Mouse (Mus musculus) heart, postnatal 4 days (tissue): Measurements from ENCODE around the gene Uqcrh. TPM values are rescaled to one million over a fixed set of nuclear protein-coding genes. Genes with fewer than 3 reads are reported as not detected.

Source experiments
- DNase-seq: peaks from one replicate; pipeline ENCODE4 v3.0.0; 2021
- total RNA-seq, 2 experiments: library from RNA; stranded (reverse); gene quantifications; 2 replicates each; pipeline ENCODE4 v1.2.3; 2021

Gene Uqcrh
- total RNA-seq, 2 experiments from 2014 or later: 1,575 to 1,686 TPM

DNA sequence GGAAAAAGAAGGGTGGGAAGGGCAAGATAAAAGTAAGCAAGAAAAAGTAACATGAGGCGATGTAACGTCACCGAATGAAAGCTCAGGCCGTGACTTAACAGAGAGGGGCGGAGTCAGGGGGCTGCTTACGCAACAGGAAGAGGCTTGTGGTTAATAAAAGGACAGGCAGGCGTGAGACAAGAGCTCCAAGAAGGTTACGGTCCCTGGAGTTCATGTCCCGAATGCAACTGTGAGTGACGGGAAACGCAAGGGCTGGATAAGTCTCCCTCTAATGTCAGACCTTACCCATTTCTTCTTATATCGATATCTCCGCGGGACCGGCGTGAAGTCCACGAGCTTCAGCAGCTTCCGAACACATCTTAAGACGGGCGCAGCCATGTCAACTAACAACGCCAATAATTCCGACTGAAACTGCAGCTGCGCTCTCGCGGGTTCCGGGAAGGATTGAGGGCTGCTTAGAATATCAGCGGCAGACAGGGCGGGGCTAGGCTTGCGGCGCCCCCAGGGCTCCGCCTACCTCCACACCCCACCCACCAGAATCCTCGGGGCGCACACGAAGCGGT is 21.4 kb downstream of the Uqcrh start, which contains the start of gene Nsun4:
TSS of gene Nsun4 (minus strand) at position 478 of the 563 bp plus-strand sequence.
- DNase-seq: peak; percentile 91

DNA sequence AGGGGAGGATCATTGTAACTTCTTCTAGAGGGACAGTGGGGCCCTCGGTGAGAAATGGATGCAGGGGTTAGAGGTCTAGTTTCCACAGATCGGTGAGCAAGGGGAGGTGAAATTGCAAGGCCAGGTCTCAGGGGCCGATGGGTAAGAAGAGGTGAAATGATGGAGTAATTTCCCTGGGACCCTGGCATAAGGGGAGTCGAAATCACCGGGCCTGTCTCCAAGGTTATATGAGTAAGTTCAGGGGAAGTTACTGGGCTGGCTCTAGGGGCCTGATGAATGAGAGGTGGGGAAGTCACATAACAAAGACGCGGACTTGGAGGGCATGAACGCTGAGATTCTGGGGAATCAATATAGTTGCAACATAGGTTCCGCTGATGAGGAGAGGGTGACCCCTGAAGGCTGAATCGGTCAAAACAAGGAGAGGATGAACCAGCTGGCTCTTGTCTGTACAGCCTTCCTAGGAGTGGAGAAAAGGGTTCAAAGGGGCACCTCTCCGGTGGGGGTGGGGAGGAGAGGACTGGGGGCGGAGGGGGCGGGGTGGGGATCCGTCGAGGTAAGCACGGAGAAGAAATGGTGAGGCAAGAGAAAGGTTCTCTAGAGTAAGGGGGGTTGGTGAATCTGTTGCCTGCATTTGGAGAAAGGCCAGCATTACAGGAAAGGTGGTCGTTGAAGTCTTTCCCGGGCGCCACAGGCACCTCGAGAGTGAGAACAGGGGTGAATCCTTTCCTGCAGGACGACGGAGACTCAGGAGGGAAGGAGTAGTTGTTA is 22.2 kb downstream of the Uqcrh start:
- DNase-seq: peak; percentile 51

DNA sequence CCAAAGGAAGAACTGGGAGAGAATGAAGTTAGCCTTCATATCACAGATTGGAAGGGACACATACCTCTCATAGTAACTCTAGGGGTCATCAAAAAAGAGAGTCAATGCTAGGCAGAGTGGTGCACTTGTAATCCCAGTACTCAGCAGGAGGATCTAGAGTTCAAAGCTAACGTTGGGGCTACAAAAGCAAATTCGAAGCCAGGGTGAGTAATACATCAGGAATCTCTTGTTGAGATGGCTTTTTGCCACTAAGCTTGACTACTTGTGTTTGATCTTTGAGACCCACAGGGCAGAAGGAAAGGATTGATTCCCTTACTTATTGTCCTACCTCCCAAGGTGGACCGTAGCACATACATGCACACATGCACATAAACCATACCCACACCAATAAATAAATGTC is 25.7 kb downstream of the Uqcrh start:
- DNase-seq: no peak

DNA sequence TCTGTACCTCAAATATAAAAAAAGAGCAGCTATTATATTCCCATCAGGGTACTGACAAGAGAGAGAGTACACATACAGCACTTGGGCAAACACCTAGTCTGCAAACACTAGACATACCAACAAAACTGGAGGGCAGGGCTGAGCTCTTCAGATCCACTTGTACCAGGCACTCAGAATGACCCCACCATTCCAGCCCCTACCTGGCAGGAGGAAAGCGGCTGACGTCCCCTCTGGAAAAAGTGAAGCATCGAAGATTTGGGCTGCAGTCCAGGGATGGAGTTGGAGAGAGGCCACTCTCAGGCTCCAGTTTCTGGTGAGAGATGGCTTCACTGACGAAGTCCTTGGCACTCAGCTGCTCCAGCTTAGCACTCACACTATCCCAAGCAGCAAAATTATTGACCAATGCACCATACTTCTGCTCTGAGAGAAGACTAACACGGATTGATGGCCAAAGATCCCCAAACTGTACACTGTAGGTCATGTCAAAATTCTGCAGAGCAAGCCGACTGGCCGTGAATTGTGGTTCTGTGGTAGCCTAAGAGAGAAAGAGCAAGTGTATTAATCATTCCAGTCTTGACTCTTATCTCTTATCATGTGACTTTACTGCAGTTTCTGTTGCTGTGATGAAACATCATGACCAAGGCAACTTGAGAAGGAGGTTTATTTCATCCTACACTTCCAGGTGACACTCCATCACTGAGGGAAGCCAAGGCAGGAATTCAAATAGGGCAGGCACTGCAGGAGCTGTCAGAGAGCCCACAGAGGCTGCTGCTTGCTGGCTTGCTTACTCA is 26.5 kb downstream of the Uqcrh start:
- DNase-seq: peak; percentile 59

DNA sequence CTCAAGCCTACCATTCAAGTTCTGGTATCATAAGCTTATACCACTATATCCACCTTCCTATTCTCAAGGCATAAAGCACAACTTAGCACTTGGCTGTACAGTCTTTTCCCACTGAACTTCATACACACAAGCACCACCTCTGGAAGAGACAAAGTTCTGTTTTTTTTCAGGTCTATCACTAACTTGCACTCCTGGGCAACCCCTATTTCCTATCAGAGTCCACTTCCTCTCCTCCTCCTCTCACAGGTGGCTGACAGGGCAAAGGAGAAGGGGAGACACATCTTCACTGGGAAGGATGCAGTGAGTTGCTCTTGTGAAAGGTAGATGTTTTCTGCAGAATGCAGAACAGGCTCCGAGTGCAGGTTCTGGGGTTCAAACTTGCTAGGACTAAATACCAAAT is 27.2 kb downstream of the Uqcrh start:
- no peak for DNase-seq

DNA sequence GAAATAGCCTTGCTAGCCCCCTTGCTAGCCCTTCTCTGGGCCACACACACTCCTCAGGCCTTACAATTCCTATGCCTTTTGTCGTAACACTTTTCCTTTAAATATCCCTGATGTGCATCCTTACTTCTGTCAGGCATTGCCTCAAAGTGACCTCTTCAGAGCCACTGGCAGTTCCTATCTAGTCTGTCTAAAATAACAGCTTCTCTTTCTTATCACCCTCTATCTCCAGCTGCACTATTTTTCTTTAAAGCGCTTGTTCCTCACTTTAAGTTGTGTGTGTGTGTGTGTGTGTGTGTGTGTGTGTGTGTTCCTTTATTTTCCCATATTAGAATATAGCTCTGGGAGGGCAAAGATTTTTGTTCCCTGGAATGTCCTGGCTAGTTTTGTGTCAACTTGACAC is 28.3 kb downstream of the Uqcrh start:
- no peak for DNase-seq

DNA sequence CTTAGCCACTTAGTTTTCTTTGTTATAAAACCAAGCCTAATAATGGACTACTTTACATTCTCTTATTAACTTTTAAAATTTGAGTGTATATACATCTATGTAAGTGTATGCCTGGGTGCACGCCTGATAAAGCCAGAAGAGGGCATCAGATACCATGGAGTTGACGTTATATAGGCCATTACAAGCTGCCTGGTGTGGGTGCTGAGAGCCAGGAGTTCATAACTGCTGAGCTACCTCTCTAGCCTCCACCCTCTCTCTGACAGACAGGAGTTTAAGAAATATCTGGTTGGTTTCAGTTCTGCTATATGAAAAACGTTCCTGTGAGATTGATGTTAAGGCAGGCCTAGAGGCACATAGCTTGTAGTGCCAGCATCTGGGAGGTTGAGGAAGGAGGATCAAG is 32.7 kb downstream of the Uqcrh start:
- no peak for DNase-seq

DNA sequence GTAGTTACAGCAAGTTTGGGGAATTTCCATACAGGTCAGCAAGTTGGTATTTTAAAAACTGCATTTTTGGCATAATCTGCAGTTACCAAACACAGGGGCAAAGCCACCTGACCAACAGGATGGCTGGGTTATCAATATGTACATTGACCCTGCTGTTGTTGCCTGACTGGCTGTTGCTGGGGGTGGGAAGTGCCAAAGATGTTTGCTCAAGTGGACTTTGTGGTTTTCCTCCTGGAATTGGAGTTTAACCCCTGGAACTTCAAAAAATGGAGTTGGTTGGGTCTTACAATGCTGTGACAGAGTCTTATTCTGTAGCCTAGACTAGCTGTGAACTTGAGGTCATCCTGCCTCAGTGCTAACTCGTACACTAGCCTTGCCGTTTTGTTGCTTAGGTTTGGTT is 34.4 kb downstream of the Uqcrh start:
- no peak for DNase-seq

DNA sequence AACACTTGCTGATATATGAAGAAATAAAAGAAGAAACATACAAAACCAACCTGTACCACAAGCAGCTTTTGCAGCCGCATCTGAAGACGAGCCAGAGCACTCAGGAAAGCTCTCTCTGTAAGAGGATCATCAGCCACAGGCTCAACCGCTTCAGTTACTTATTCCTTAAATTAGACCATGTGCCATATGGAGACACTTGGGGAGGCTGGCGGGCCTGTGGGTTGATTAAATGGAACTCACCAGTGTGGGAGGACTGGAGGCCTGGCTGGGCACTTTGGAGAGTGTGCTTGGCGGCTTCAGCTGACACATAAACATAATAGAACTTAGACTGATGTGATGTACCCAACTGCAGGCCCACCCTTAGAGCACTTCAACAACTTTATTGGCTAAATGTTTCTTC is 41.5 kb downstream of the Uqcrh start:
- DNase-seq: no peak

DNA sequence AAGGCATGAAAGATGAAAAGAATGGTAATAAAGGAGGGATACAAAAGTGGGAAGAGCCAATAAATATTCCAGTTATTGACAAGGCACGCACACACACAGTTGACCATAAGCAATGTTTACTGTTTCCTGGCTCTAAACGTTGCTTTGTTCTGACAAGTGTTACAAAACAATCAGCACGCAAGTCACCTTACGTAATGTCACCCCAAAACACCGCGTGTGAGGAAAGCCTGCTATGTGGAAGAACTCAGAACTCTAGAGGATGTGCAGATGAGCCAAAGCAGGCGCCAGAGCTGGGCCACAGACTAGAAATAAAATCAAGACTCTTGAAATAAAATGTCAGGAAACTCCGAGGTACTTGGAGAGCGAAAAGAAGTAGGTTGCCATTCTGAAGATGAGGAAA is 42.0 kb downstream of the Uqcrh start:
- no peak for DNase-seq

DNA sequence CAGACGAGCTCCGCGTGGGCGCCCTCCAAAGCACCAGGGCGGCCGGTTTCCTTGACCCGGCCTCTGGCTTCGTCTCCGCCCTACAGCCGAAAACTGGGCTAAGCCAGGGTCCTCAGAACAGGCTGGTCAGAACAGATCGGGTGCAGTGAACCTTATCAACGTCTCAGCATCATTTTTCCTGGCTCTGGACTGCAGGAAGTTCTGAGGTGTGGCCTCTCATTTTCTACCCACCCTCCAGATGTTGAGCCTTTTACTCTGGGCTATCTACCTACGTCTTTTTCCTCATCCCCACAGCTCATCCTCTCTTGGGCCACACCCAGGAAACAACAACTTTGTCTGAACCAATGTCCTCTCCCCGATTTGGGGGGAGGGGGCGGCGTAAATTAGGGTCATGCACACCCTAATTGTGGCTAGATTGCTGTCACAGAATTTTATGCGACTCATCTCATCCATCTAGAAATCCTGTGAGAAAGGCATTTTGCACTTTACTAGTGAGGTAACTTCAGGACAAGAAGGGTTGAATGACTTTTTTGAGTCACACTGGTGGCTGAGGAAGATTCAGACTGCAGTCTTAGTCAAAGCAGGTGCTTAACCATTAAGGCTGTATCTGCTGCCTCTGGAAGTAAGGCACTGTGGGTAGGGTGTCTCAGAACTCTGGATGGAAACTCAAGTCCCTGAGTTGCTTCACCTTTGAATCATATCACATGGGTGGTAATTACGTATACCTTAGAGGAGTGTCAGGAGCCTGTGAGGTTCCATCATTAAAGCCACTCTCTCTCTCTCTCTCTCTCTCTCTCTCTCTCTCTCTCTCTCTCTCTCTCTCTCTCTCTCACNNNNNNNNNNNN is 56.7 kb downstream of the Uqcrh start, which contains the start of gene Faah:
TSS of gene Faah (minus strand) at position 25 of the 845 bp plus-strand sequence.
- DNase-seq: no peak

DNA sequence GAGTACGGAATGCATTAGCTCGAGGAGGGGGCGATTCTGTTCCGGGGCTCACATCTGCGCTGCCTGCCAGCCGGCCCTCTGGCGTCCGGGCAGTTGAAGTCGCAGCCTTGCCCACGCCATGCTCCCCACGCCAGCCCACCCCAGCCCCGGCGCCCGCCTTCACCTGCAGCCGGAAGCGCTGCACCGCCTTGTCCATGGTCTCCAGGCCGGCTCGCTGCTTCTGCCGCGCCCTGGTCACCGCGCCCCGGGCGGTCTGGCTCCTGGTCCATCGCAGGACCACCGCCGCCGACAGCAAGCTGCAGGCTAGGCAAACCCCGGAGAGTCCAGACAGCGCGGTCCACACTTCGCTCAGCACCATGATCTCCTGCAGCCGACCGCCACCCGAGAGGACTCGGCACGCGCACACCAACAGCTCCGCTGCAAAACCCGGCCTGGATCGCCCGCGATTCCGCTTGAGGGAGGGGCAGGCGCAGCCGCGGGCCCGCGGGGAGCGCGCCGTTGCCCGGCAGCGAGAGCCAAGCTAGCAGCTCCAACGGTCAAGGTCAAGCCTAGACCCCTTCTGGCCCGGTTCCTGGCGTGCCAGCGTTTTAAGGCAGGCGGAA is 57.5 kb downstream of the Uqcrh start:
- DNase-seq: peak; percentile 70

Other genes with a start within 250 kb of the Uqcrh start
- gene Mob3c, start 247.0 kb downstream of the Uqcrh start, total RNA-seq: 1 to 10 TPM; 6.3 to 8.1 TPM
- 10 to 100 TPM; 22.1 to 23.6 TPM for gene Mknk1, start 235.9 kb downstream of the Uqcrh start, total RNA-seq
- not detected for gene Kncn, start 190.7 kb downstream of the Uqcrh start, total RNA-seq
- gene 6430628N08Rik, start 184.4 kb downstream of the Uqcrh start, total RNA-seq: not detected
- not detected for gene Dmbx1, start 135.1 kb downstream of the Uqcrh start, total RNA-seq
- gene Faah, start 57.1 kb downstream of the Uqcrh start, total RNA-seq: 1 to 10 TPM; 1.3 to 1.6 TPM
- 10 to 100 TPM; 27.0 to 28.6 TPM for gene Nsun4, start 21.2 kb downstream of the Uqcrh start, total RNA-seq
- gene Lrrc41, start 198 bp upstream of the Uqcrh start, total RNA-seq: 10 to 100 TPM; 40.6 to 41.5 TPM
- 10 to 100 TPM; 10.4 to 10.6 TPM for gene Rad54l, start 48.6 kb upstream of the Uqcrh start, total RNA-seq
- 10 to 100 TPM; 83.3 to 84.7 TPM for gene Pomgnt1, start 48.8 kb upstream of the Uqcrh start, total RNA-seq
- 1 to 10 TPM; 3.6 to 3.9 TPM for gene Lurap1, start 76.3 kb upstream of the Uqcrh start, total RNA-seq
- gene Tspan1, start 92.5 kb upstream of the Uqcrh start, total RNA-seq: not detected
- not detected for gene 1700042G07Rik, start 98.3 kb upstream of the Uqcrh start, total RNA-seq
- under 1 TPM in 1 of 2 experiments, not detected in 1; 0.79 TPM for gene Gm49337, start 98.3 kb upstream of the Uqcrh start, total RNA-seq
- 10 to 100 TPM; 21.0 to 24.6 TPM for gene Pik3r3, start 146.5 kb upstream of the Uqcrh start, total RNA-seq